Mouse (Mus musculus) inflammation-experienced regulatory T-cells, adult 6 months (primary cell): Measurements from ENCODE around the gene Pla2g4e. TPM values are rescaled to one million over a fixed set of nuclear protein-coding genes. Genes with fewer than 3 reads are reported as not detected.
"Not testable (repeated sequence)": the region's sequence is repeated elsewhere in the genome, so short reads cannot be mapped to it uniquely, and the experiment has no call there.

ENCODE experiments used
- ATAC-seq: one replicate; pipeline ENCODE4 v1.8.0; 2017
- polyA plus RNA-seq, 3 experiments: library from polyadenylated mRNA; unstranded; fragments of 100-300 nt; shearing (Covaris generic); gene quantifications; one replicate each; pipeline ENCODE4 v1.2.1; 2017

Pla2g4e gene
- not detected for polyA plus RNA-seq

DNA sequence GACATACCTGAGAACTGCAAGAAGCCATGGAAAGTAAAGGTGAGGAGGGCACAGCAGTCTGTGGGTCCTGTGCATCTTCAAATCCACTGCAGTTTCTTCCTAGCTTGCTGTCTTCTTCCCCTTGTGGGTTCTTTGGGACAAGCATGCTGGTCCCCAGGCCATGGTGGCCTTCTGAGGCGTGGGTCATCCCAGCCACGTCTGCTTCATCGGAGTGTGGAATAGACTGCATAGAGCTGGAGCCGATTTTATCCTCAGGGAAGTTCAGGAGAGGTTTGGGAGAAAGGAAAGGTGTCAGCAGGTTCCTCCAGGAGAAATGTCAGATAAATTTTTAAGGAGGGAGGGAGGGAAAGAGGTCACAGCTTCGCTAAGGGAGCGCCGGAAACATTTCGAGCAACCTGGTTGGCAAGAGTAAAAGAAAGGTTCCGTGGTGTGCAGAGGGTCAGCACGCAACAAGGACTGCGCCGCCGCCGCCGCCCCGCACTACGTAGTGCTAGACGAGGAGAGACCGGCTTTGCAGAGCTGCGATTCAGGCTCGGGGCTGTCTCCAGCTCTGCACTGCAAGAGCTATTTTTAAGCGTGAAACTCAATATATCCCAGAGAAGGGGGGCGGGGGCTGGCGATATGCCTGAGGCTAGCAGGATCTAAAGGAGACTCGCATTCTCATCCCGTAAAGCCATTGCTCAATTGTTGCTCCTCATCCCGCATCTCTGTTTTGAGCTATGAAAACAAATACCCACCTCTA is at the start of gene Pla2g4e:
TSS of gene Pla2g4e (minus strand) at position 657 of the 742 bp plus-strand sequence.
- ATAC-seq: no peak

DNA sequence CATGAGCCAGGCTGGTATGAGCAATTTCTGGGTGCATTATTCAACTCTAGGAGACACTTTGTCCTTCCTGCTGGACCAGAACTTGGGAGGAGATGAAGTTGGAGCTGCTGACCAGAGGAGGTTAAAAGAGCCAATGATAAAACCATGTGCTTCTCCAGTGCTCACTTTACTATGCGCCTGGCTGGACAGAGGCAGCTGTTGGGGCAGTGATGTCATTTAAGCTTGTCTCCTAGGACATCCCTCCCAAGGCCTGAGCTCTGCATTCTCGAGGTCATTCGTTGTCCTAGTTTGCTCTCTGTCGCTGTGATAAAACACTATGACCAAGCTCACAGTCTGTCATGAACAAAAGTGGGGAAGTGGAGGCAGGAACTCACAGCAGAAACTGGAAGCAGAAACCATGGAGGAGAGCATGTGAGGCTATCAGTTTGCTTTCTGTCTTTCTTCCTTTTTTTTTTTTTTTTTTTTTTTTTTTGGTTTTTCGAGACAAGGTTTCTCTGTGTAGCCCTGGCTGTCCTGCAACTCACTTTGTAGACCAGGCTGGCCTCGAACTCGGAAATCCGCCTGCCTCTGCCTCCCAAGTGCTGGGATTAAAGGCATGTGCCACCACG is 46.4 kb upstream of the Pla2g4e start:
- no peak for ATAC-seq

DNA sequence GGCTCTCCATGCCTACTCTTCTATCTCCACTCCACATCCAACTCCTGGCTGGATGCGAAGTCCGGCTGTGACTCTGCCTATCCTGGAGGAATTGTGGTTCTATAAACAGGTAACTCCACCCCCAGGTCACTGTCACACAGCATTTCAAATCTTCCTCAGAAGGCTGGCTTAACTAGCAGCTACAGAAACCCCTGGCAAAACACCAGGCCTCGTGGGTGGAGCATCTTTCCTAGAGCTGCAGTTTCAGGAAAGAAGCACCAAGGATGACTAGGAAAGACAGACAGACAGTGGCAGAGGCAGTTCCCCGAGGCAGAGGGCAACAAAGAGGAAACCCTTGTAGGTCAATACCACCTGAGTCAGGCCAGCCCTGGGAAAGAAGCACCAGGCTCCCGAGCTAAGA is 43.9 kb upstream of the Pla2g4e start, which contains the start of gene Pla2g4d:
TSS of gene Pla2g4d (minus strand) at position 203 of the 400 bp plus-strand sequence.
- ATAC-seq: no peak

DNA sequence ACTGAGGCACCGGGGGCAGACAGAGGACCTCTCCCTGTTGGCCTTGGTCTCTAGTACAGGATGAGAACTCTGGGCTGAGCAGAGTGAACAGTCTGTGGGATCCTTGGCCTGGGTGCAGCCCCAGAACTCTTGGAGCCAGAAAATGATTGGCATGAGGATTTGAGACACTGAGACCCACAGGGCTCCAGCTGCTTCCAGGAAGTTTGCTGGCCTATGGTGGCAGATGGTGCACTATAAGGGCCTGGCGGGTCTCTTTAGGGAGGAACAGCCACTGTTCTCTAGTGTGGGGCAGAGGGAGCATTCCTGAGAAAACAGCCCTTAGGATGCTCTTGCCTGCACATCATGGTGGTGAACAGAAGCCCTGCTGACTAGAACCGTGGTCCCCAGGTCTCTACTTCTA is 43.3 kb upstream of the Pla2g4e start:
- ATAC-seq: no peak

DNA sequence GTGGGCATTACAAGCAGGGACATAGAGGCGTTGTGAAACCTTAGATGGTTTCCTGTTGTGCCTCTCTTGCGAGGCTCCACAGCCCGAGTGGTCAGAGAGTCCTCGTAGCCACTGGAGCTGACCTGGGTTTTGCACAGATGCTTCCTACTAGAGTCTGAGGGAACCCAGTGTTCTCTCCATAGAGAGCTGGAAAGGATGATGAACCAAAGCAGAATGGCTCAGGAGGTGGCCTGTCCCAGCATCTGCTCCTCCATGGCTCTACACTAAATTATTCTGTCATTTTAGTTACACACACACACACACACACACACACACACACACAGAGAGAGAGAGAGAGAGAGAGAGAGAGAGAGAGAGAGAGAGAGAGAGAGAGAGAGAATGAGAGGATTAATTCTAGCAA is 40.5 kb upstream of the Pla2g4e start:
- ATAC-seq: no peak

DNA sequence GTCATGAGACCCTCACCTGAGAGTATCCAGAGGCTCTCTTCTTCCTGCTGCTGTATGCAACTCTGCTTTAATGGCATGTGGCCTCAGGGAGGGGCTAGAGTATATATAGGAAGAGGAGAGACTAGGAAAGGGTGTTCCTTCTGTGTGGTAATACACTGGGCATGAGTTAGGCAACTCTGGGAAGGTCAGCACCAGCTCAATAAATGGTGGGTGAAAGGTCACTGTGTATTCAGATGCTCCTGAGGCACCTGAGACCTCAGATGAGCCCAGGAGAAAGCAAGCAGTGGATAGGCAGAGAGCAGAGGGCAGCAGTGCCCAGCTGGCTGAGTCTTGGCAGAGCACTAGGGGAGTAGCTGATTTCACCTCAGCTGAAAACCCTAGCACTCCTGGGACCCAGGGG is 39.6 kb upstream of the Pla2g4e start:
- ATAC-seq: no peak

DNA sequence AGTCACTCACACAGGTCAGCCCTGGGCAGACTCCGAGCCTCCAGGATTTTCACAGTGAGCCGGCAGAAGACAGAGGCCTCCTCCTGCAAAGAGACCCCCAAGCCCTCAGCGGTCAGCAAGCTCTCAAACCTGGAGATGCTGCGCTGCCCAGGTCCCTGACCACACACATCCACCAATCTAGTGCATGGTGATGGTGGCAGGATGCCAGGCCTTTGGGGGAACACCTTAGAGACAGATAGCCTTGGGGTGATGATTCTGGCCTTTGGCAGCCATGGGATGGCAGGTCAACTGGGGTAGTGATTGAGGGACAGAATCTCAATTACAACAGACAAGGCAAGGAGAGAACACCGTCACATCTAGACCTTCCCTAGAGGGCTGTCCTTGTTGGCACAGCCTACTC is 39.0 kb upstream of the Pla2g4e start:
- ATAC-seq: no peak

DNA sequence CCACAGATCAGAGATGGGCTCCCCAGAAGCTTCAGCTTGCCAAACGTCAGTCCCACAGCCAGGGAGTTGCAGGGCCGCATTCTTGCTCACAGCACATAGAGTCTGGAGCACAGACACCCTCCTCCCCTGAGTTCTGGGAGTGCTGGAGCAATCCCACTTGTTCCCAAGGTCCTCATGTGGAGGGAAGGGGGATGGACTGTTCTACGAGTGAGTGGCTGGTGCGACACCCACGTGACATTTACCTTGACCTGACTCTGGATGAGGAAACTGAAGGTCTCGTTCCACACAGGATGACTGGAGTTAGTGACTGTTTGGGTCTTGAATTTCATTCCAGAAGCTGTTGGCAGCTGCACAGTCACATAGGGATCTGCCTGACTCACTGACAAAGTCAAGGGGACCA is 38.4 kb upstream of the Pla2g4e start:
- no peak for ATAC-seq

DNA sequence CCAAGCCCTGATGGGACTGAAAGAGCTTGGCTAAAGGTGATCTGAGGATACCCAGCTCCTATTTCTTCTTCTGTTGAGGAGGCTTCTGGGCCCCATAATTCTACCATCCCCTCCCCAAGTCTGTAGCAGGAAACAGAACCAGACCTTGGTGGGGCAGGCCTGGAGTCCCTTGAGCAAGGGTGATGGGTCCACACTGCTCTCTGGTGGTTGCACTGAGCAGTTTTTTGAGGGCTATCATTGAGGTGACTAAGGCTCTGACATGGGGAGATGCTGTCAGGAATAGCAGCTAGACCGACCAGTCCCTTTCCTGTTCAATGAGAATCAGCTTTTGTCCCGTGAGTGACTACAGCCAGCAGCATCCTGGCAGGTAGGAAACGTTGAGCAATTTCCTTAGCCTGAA is 36.1 kb upstream of the Pla2g4e start:
- no peak for ATAC-seq

DNA sequence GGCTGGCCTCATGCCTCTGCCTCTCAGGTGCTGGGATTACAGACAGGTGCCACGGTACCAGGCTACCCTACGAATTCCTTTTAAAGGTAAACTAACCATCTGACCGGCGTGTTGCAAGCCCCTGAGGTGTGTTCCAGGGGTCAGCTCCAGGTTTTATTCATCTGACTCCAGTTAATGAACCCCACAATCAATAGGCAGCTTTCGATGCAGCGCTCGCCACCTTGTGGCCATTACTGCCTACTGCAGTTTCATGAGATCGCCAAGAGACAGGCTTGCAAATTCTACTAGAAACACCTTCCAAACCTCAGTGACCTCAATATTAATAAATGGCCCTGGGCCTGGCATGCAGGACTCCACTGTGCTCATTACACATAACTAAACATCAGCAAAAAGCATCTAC is 34.8 kb upstream of the Pla2g4e start:
- no peak for ATAC-seq

DNA sequence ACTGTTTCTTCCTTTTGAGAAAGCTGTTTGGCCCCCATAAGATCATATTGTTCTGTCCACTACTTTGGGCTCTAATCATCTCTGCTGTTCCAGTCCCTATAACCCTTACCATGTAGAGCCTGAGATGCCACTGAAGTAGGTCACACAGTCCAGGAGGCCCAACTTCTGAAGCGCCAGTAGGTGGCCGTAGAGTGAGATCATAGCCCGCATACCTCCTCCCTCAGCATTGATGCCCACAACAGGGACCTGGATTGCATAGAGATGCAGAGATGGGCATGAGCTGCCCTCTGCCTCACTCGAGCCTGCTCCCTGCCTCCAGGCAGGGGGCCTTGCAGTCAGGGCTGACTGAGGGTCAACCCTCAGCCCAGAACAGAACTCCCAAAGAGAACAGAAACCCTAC is 31.8 kb upstream of the Pla2g4e start:
- no peak for ATAC-seq

DNA sequence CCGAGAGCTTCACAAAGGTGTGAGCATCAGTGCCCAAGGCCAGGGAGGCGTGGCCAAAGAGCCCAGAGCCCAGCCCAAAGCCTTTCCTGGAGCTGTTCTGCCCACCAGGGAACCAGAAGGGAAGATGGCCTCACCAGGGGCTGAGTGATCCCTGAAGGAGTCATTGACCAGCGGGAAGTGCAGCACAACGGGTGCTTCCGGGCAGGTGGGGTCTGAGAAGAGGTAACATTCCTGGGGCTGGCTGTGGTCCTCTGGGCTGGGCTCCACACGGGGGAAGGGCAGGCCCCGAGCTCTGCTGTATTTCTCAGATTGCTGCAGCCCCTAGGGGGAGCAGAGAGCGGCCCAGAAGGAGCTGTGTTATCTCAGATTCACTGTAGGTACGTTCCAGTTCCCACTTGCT is 23.5 kb upstream of the Pla2g4e start:
- no peak for ATAC-seq

DNA sequence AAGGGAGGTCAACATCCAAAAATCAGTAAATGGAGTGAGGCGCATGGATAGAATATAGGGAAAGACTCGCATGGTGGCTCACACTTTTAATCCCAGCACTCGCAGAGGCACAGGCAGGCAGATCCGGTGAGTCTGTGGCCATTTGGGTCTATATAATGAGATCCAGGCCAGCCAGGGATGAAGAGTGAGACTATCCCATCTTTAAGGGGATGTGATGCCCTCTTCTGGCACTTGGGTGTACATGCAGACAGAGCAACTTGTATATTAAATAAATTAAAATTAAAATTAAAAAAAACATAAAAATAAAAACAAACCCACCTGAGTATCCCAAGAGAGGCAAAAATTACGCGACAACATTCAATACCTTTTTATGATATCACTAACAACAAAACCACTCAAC is 20.4 kb upstream of the Pla2g4e start:
- no peak for ATAC-seq

DNA sequence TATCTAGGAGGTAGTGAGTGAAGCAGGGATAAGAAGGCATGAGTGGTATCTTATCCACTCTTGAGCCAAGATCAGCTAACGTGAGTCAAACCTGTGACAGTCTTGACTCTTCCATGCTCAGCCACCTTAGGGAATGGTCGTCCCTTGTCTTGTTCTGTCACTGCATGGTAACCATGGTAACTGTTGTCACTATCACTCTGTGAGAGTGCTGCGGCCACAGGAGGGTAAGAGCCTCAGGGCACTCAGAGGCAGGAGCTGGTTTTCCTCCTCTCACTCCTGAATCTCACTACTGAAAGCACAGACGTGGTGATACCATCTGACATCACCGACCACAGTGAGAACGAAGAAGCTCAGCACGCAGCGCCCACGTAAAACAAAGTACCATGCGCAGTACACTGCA is 19.7 kb upstream of the Pla2g4e start:
- ATAC-seq: no peak

DNA sequence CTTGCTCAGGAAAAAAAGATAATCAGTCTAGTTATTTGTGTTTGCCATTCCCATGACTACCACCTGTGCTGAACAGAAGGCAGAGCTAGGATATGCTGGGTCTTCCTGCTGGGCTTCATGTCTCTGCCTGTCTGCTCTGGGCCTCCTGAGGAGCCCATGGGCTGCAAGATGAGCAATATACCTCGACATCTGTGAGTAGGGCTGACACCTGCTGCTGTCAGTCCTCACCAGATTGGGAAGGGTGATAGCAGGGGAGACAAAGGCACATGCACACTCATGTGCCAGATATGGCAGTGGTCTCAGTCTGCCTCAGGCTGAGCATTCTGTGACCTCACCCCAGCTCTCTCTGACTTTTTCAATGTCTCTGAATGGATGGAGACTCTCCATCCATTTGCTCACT is 17.7 kb upstream of the Pla2g4e start:
- ATAC-seq: no peak

DNA sequence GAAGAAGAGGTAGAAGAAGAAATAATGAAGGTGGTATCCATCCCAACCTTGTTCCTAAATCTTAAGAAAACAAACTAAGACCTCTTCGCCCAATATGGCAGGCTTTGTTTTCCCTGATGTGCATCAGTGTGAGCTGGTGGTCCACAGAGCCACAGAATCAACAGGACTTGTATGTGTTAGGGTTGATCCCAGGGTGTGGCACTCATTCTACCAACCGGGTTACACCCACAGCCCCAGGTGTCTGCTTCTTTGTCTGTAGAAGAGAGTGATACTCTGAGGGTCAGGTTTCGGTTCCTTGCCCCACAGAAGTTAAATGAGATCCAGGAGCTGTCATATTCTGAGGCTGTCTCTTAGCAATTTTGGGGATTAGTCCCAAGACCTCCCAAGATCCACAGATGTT is 16.2 kb upstream of the Pla2g4e start:
- ATAC-seq: no peak

DNA sequence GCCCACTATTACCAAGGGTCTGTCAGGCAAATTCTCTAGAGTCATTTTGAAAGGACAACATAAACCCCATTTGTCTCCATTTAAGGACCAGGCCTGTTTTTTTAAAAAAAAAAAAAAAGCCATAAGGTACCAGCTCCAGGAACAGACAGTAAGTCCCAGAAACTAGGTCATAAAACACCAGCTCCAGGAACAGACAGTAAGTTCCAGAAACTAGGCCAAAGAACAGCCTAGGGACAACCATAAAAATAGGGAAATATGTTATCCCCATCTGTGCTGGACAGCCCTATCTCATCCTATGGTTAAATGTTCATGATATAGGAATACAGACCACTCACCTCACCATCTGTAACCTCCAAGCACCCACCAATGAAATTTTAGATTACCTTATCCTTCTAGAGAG is 11.1 kb upstream of the Pla2g4e start:
- ATAC-seq: no peak

DNA sequence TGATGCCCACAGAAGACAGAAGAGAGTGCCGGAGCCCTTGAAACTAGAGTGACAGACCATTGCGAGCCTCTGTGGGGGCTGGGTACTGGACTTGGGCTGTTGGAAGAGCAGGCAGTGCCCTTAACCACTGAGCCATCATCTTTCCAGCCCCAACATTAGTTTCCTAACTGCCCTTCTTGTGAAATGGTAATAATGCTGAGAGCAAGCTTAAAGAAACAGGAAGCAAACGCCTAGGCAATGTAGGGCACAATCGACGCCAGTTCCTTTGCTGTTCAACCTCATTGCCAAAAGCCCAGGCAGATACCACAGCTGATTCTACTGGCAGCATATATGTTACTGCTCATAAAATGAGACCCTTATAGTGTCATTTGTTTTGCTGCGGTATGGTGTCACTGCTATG is 7.5 kb upstream of the Pla2g4e start:
- no peak for ATAC-seq

DNA sequence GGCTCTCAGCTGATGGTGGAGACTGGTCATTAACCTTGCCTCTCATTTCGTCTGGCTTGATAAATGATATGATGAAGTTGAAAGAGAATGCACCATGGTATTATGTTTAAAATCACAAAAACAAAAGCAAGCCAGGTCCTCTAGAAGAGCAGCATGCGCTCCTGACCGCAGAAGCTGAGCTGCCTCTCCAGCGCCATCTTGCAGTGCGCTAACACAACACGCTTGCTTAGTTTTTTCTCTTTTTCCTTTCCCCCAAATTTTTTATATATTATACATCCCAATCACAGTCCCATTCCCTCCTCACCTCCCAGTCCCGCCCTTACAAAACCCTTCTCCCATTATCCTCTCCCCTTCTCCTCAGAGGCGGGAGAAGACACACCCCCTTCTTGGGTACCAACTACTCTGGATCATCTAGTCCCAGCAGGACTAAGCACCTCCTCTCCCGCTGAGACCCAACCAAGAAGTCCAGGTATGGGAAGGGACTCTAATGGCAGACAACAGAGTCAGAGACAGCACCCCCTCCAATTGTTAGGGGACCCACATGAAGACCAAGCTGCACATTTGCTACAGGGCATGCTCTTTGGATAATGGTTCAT is 384 bp upstream of the Pla2g4e start:
- ATAC-seq: no peak

DNA sequence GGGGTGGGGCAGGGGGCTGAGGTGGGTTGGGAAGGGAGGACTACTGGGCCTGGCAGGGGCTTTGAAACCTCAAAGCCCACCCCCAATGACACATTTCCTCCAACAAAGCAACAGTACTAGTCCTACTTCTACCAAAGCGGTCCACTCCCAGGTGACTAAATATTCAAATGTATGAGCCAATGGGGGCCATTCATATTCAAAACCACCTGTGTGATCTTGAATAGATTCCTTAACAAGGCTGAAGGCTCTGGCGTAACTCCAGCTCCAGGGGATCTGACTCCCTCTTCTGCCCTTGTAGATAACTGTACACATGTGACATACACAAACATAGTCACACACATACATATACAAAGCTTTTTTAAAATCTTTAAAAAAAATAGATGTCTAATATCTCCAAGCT is 1.1 kb downstream of the Pla2g4e start:
- no peak for ATAC-seq

DNA sequence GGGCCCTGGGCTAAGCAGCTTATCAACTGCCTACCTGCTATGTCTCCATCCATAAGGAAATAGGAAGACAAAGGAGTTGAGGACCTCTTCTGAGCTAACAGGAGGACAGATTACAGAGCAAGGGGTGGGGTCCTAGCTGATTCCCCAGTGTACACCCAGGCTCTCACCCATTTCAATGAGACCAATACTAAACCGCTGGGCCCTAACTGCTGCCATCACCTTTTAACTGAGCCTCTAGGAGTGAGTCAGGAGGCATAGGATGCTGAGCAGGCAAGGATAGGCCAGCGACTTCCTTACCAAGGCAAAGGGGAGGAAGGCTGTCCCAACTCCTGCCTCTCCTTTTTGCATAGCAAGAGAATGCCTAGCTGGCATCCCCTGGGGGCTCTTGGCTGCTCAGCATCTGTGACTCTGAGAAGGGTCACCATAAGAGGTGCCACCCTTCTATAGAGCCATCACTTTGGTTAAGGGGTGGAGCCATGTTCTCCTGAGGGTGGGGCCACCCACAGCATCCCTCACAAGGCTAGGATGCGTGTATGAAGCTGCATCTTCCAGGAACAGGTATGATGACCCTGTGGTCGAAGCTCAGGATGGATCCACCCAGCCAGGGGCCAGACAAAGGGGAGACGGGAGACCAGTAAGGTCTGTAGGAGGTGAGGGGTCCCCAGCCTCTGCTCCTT is 2.2 kb downstream of the Pla2g4e start:
- no peak for ATAC-seq

DNA sequence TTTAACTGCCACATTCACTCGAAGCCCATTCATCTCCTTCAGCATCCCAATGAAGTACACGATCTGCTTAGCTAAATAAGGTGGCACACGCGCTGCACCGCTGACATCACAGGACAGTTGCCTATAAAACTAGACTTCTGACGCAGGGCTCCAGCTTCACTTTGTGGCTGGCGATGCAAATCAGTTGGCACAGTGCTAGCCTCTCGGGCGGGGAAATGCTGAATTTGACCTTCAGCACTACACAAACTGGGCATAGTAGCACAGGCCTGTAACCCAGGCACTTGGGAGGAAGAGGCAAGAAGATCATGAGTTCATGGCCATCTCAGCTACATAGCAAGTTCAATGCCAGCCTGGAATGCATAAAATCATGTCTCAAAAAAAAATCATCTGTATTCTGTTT is 6.4 kb downstream of the Pla2g4e start:
- ATAC-seq: not testable (repeated sequence)

DNA sequence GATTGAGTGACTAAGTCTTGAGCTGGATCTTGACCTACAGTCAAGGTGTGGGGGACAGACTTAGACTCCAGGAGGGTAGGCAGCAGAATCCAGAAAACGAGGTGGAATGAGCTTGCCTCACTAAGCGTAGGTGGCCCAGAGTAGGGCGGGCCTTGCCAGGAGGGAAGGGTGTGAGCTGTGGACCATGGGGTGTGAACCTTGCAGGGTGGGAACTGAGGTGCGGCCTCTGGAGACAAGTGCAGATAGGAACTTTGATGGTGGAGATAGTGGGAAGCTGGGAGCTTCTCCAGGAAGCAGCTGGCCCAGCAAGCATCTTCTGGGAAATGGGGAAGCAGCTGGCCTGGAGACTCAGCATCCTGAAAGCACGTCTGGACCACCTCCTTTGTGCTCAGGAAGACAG is 7.4 kb downstream of the Pla2g4e start:
- no peak for ATAC-seq
